Mouse (Mus musculus) stomach, postnatal 0 days (tissue): Measurements from ENCODE around the gene Taf8. TPM values are rescaled to one million over a fixed set of nuclear protein-coding genes. Genes with fewer than 3 reads are reported as not detected.
A peak's percentile ranks its signal among the peaks of the same experiment; 100 is the strongest.

Experiments
- ATAC-seq: fragments of 200-750 bp; cut with Nextera tagmentation; 2 replicates; pipeline ENCODE4 v1.8.0; 2017; ENCODE audit not compliant: low FRiP score, low TSS enrichment
- DNase-seq: peaks from one replicate; pipeline ENCODE4 v3.0.0-alpha.2; 2016; ENCODE audit warnings: low spot score
- H3K27ac ChIP-seq: fragments of 300-500 bp; sonication (generic); replicated peaks from 2 replicates; pipeline ENCODE4 v1.5.1; 2014; ENCODE audit warnings: mild to moderate bottlenecking, control low read depth
- H3K27me3 ChIP-seq: fragments of 300-500 bp; sonication (generic); 2 replicates; pipeline ENCODE4 v1.6.1; 2014; ENCODE audit warnings: low read length; ENCODE audit not compliant: control insufficient read depth, insufficient read depth
- H3K36me3 ChIP-seq: fragments of 300-500 bp; sonication (generic); 2 replicates; pipeline ENCODE4 v1.6.1; 2014; ENCODE audit warnings: low read length, mixed read lengths; ENCODE audit not compliant: control insufficient read depth, insufficient read depth
- H3K4me1 ChIP-seq: fragments of 300-500 bp; sonication (generic); replicated peaks from 2 replicates; pipeline ENCODE4 v1.6.1; 2014; ENCODE audit warnings: antibody characterized with exemption; ENCODE audit not compliant: control insufficient read depth, insufficient read depth
- H3K4me2 ChIP-seq: fragments of 300-500 bp; sonication (generic); replicated peaks from 2 replicates; pipeline ENCODE4 v1.6.1; 2014; ENCODE audit warnings: low read depth, mild to moderate bottlenecking, control low read depth, moderate library complexity
- H3K4me3 ChIP-seq: fragments of 300-500 bp; sonication (generic); 2 replicates; pipeline ENCODE4 v1.5.1; 2014; ENCODE audit warnings: low read depth, low read length, control low read depth
- H3K9ac ChIP-seq: fragments of 300-500 bp; sonication (generic); 2 replicates; pipeline ENCODE4 v1.6.1; 2014; ENCODE audit warnings: mild to moderate bottlenecking, low read length, control low read depth, mixed read lengths
- H3K9me3 ChIP-seq: fragments of 300-500 bp; sonication (generic); 2 replicates; pipeline ENCODE4 v1.6.1; 2016; ENCODE audit warnings: low read length; ENCODE audit not compliant: control insufficient read depth
- CTCF ChIP-seq: IDR thresholded peaks from 2 replicates; pipeline ENCODE4 v1.5.1; 2016; ENCODE audit warnings: antibody characterized with exemption, low read depth, mild to moderate bottlenecking, moderate library complexity
- EP300 ChIP-seq: optimal IDR thresholded peaks from 2 replicates; pipeline ENCODE3; 2016; ENCODE audit warnings: antibody characterized with exemption
- WGBS: fragments of 180-500 bp; shearing (Covaris S2); extraction: QIAGEN DNeasy Blood & Tissue Kit; methylation state at CpG from one replicate; pipeline ENCODE4 v1.1.7; 2014; 5-methylcytosine and 5-hydroxymethylcytosine counted together
- polyA plus RNA-seq: library from polyadenylated mRNA; unstranded; fragments of >200 nt; fragmentation: Nextera tagmentation; extraction: Ambion mirVana; gene quantifications from 2 replicates; pipeline ENCODE4 v1.2.1, GENCODE M21; 2015

The Taf8 gene
- polyA plus RNA-seq, 1 experiment from 2014 or later, result 11.0 TPM

- H3K36me3 ChIP-seq, result no peaks in the 10 kb centered on the region
- no peak overlapping the region for H3K4me3 ChIP-seq
- WGBS, result 35% methylated on average over 18 of the region's 18 CpGs
- H3K4me2 ChIP-seq, result 0 out of 2 replicates have a peak overlapping the region, but pooled peaks have one; percentile 20
- TF ChIP-seq CTCF (no peak), EP300 (no peak)
- no peaks in the 10 kb centered on the region for H3K9me3 ChIP-seq
- H3K4me1 ChIP-seq, result peaks cover 22% of the 10 kb centered on the region
- H3K27me3 ChIP-seq, result no peaks in the 10 kb centered on the region
- ATAC-seq (no peak), DNase-seq (peak; percentile 27)
- peak overlapping the region; percentile 95 for H3K27ac ChIP-seq
- H3K9ac ChIP-seq, result peak overlapping the region; percentile 41; the same call in 1 of the 2 replicates
Observed at GRCm38 (mm10) chr17:47523211-47523682, 21.2 kb upstream of the Taf8 start.

- H3K4me1 ChIP-seq, result peaks cover 23% of the 10 kb centered on the region
- H3K4me3 ChIP-seq, result no peak overlapping the region
- no peak overlapping the region for H3K9ac ChIP-seq
- WGBS, result 46% methylated on average over 4 of the region's 4 CpGs
- ATAC-seq (no peak), DNase-seq (no peak)
- no peaks in the 10 kb centered on the region for H3K27me3 ChIP-seq
- no peak overlapping the region for H3K4me2 ChIP-seq
- H3K27ac ChIP-seq, result peak overlapping the region; percentile 95
- TF ChIP-seq EP300 (no peak), CTCF (no peak)
- no peaks in the 10 kb centered on the region for H3K36me3 ChIP-seq
- no peaks in the 10 kb centered on the region for H3K9me3 ChIP-seq
Observed at GRCm38 (mm10) chr17:47522536-47522935, 20.4 kb upstream of the Taf8 start.

- Histone ChIP-seq H3K4me3 (no peak overlapping the region), H3K4me1 (peaks cover 18% of the 10 kb centered on the region)
- 6% methylated on average over 17 of the region's 17 CpGs for WGBS
Observed at GRCm38 (mm10) chr17:47521551-47522258, 19.6 kb upstream of the Taf8 start.

GRCm38 (mm10) chr17:47518205-47518604, 16.1 kb upstream of the Taf8 start:
- 13% methylated on average over 8 of the region's 8 CpGs for WGBS
- peaks cover 14% of the 10 kb centered on the region for H3K4me1 ChIP-seq

More at GRCm38 (mm10) chr17:47521551-47522258, 19.6 kb upstream of the Taf8 start:
- H3K27me3 ChIP-seq, result no peaks in the 10 kb centered on the region
- no peak for TF ChIP-seq EP300
- no peak for TF ChIP-seq CTCF
- ATAC-seq (peak; percentile 81), DNase-seq (peak; percentile 71)
- no peaks in the 10 kb centered on the region for H3K36me3 ChIP-seq
- peak overlapping the region; percentile 95 for H3K27ac ChIP-seq
- no peaks in the 10 kb centered on the region for H3K9me3 ChIP-seq
- H3K9ac ChIP-seq, result peak overlapping the region; percentile 51
- peak overlapping the region; percentile 33 for H3K4me2 ChIP-seq

DNA sequence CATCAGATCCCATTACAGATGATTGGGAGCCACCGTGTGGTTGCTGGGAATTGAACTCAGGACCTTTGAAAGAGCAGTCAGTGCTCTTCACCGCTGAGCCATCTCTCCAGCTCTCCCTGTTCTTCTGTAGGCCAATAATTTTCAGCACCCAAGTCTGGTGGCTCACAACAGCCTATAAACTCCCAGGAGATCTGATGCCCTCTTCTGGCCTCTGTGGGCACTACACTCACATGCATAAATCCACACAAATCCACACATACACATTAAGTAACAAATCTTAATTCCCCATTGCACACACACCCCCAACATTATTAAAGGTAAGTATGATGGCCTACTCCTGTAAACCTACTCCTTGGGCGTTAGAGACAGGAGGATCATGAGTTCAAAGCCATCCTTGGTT, 14.1 kb upstream of the Taf8 start:
- no peak overlapping the region for H3K27ac ChIP-seq
- no peak overlapping the region for H3K9ac ChIP-seq
- no peaks in the 10 kb centered on the region for H3K9me3 ChIP-seq
- DNase-seq (no peak), ATAC-seq (no peak)
- no peaks in the 10 kb centered on the region for H3K36me3 ChIP-seq
- WGBS, result 96% methylated on average over 3 of the region's 3 CpGs
- no peak overlapping the region for H3K4me3 ChIP-seq
- TF ChIP-seq EP300, result no peak
- TF ChIP-seq CTCF, result peak; percentile 52
- no peak overlapping the region for H3K4me2 ChIP-seq
- H3K4me1 ChIP-seq, result peaks cover 3% of the 10 kb centered on the region; the same call in 1 of the 2 replicates
- H3K27me3 ChIP-seq, result no peaks in the 10 kb centered on the region

More at GRCm38 (mm10) chr17:47518205-47518604, 16.1 kb upstream of the Taf8 start:
- Histone ChIP-seq H3K27me3 (no peaks in the 10 kb centered on the region), H3K4me3 (no peak overlapping the region), H3K36me3 (no peaks in the 10 kb centered on the region), H3K4me2 (peak overlapping the region; percentile 17), H3K9me3 (no peaks in the 10 kb centered on the region), H3K9ac (peak overlapping the region; percentile 50), H3K27ac (peak overlapping the region; percentile 93)
- TF ChIP-seq CTCF (no peak), EP300 (no peak)
- DNase-seq (peak; percentile 40), ATAC-seq (peak; percentile 46; the same call in 1 of the 2 replicates)
